Mouse (Mus musculus) frontal cortex, postnatal 25 days (tissue): ENCODE measurements around the gene Mier2.

ENCODE experiments used
- DNase-seq, 2 experiments: peaks; one replicate each; pipeline ENCODE4 v3.0.0; 2022; ENCODE audit warnings: low spot score in 2 of 2

The Mier2 gene

DNA sequence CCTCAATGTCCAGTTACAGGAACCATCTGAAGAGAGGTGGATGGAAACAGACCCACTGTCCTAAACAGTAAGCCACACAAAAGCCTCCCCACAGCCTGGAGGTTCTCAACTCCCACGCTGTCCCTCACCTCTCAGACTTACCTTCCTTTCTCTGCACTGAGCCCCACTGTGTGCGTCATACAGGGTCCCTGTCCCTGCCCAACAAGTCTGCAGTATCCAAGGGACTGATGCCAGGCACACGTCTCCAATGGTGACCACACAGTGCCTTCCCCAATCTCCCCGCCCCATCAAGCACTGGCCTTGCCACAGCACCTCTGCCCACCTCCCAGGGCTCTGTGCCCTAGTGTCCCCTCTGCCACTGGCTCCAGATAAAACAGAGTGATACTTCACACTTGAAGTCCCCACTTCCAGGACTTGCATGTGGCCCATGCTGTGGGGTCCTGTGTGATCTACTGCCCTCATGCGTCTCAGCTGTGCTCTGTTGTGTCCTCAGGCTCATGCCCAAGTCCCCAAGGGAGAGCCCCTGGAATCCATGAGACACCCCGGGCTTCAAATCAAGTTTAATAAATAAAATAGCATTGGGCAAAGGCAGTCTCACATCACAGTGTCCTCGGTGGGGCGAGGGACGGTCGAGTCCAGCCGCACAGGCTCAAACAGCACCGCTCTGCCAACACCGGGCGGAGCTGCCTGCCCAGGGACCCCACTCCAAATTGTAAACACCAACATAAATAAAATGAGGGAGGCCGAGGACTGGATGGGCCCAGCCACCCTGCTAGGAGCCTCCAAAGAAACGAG lies 15.1 kb downstream of the Mier2 start:
- no peak for DNase-seq

DNA sequence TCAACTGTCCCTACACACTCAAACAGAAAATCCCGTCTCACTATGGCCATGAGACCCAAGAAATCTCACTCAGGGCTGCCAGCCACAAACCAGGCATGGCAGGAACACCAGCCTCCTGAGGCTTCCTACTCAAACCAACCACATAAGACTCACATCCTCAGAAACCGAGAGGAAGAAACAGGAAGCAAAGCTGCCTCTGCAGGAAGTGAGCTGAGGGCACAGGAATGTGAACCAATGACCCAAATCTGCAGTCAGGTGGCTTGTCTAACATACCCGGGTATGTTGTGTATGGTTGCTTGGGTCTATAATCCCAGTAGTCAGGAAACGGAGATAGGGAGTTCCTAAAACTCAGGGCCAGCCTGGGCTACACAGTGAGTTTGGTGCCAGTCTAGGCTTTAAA lies 16.1 kb downstream of the Mier2 start:
- no peak for DNase-seq

DNA sequence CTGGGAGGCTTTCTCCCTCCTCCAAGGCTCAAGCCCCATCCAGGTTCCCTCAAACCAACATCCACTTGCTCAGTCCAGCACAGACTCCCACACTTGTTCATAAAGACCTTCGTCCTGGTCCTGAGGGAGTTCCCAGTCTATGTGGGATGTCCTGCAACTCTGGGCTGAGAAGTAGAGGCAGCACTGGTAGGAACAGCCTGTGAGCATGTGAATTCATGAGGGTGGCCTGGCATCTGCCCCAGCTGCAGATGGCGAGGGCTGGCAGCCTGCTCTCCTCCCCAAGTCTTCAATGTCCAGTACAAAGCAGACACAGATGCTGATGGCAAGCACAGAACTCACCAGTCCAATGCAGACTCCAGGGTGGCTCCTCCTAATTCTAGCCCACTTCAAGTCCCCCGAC lies 16.7 kb downstream of the Mier2 start:
- no peak for DNase-seq

DNA sequence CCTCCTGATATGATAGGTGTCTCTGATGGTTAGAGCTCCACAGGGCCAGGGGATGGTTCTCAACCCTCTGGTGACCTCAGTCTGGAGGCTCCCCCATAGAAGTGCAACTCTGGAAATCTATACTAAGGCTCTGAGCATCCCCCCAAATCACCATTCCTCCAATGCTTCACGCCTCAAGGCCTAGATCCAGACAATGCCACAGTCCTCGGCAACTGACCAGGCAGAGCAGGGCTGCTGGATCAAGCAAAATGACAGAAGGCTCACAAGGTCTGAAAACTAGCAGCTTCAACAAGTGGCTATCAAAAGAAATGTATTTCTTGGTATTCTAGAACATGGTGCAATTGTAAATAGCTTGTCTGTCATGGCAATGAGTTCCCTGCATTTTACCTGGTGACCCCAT lies 17.2 kb downstream of the Mier2 start:
- no peak for DNase-seq

DNA sequence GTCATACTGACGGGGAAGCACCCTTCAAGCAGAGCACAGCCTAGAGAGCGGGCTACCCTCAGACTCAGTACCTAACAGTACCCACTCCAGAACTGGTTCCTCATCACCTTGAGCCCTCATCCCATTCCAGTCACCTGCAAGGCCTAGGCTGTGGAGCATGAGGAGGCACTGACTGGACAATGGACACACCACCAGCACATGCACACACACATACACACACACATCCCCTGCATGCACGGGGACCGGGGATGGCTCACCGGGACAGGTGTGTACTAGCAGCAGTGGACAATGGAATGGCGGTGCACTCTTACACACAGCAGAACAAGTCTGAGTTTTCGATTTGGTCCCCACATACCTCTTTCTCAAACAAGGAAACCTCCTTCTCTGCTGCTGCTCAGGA lies 17.7 kb downstream of the Mier2 start:
- DNase-seq, result no peak

DNA sequence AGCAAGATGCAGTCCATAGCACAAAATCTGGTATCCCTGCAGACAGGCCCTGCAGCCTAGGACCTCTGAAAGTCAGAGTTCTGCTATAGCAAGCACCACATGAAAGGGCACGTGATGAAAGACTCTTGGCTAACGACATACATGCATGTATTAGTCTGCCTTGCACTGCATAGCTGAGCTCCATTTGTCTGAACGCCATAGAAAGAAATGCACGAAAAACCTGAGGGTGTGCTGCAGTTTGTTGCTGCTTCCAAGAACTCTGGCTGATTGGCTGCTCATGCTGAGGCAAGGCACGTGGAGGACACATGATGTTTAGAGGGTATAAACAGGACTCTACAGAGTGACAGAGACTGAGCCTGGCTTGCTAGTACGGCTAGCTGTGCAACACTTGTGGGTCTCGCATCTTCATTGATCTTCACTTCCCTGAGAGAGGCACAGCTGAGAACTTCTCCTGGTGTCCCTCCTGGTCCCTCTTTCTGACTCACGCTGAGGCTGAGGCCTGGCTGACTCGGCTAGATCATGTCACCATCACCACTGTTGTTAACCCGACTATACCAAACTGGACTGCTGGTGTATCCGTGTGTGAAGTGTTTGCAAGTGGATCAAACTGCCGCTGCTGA lies 18.4 kb downstream of the Mier2 start:
- DNase-seq, result no peak

DNA sequence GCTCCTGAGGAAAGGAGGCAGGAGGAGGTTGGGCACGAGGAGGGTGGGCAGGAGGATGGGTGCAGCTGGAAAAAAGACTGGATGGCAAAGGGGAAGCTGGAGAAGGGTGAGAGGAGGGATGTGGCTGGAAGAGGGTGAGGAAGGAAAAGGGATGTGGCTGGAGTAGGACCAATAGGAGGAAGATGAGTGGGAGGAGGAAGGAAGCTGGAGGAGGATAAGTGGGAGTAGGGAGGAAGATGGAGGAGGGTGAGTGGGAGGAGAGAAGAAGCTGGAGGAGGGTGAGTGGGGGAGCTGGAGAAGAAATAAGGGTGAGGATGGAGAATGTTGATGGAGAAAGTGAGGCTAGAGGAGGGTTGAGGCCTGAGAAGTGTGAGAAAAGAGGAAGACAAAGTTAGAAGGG lies 19.6 kb downstream of the Mier2 start:
- DNase-seq, result no peak

DNA sequence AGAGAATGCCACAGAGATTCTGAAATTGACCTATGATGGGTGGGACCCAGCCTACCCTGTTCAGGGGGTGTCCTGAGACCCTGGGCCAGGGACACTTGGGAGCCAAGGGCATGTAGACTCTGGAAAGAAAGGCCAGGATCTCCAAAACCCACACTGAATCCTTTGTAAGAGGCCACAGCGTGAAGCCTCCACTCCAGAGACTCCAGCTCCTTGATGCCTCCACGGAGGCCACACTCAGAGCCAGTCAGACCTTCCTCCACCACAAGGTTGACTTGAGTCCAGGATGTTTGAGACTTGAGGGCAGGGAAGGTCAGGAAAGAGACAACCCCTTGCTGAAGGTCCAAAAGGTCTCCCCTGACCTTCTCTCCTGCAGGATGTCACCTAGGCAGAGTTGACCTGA lies 20.6 kb downstream of the Mier2 start:
- peak in 1 of 2 experiments; percentile 3 for DNase-seq

DNA sequence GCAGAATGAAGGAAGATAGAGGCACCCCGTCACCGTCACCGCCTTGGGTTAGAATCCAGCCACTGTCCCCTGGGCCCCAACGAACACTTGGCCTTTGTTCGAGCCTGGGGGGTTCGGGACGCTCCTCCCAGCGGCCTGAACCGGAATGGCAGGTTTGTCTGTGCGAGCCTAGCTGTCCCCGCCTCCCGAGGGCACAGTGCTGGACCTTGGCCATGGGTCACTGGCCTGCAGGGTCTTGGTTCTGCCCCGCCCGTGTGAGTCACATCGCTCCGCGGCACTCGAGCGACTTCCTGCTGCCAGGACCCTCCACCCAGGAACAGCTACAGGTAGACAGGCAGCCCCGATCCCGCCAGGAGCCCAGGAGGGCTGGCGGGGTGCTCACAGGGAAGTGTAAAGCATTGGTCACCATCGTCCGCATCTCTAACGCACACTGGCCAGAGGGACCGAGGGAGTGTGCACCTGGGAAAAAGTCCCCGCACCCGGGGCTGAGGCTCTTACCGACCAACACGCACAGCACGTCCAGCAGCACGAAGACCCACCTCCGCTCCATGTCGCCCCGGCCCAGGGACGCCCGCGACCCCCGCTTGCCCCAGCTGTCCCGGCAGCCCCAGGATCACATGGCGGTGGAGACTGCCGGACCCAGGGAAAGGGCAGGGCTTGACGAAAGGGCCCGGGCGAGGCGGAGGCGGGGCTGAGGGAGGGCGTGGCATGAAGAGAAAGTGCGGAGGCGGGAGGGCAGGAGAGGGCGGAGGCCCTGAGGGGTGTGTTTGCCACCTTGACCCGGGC lies 21.7 kb downstream of the Mier2 start, which contains the start of gene Plpp2:
TSS of gene Plpp2 (minus strand) at position 671 of the 786 bp plus-strand sequence.
- peak; percentile 6 to 27 for DNase-seq

DNA sequence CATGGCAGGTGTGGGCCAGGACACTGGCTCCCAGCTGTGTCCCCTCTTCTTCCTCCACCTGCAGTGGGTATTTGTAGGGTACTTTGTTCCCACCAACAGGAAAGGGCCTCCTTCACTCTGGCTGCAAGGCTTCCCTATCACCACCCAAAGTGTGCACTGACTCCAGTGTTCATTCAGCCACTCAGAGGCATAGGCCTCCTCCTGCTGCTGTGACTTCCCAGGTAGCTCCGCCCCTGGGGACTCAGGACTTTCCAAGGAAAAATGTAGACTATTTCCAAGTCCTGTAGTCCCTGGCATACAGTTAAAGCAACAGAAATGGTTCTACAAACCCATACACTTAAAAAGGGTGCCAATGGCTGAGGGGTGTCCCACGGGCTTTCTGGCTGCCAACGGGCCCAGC lies 22.3 kb downstream of the Mier2 start:
- peak in 1 of 2 experiments; percentile 2 for DNase-seq

DNA sequence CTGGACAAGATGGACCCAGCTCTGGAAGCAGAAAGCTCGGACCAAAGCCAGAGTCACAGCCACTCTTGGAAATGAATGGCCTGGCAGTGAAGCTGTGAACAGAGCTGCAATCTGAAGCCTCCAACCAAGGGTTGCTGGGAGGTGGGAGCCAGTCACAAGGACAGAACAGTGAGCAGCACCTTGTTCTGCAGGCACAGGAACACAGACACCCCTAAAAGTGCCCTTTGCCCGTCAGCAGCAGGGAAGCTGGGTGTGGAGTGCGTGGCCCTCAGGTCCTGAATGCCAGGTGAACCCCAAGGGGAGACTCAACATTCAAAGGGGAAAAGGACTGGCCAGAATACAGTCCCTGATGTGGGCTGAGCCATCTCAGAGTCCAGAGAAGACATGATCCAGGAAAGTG lies 23.4 kb downstream of the Mier2 start:
- peak in 1 of 2 experiments; percentile 2 for DNase-seq

DNA sequence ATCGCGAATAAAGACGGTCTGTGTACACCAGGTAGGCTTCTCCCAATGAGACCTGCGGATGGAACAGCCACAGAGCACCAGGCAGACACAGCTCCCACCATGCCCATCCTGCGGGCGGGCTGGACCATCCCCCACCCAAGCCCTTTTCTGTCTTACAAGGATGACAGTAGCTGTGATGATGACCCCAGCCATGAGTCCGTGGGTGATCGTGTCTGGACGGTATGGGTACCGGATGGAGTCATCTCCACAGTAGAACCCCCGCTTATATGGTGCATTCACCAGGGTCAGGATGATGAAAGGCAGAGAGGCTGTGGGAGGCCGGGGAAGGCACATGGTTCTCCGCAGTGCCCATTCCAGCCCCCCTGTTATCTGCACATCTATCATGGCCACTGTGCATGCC lies 24.3 kb downstream of the Mier2 start:
- DNase-seq, result no peak

DNA sequence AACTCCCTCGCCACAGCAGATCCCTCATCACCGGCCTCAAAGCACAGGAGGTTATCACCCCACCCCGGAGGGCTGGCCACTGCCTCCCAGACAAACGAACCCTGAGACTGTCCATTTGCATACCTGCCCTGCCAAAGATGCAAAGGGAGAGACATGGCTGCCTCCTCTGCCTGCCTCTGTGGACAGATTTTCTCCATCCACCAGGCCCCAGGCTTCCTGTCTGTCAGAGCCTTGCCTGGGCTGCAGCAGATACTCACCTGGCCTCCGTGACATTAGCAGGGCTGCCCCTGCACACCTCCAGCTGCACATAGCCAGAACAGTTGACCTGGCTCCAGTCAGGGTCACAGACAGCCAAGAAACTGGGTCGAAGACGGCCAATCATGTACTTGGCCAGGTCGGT lies 24.8 kb downstream of the Mier2 start:
- peak in 1 of 2 experiments; percentile 3 for DNase-seq

DNA sequence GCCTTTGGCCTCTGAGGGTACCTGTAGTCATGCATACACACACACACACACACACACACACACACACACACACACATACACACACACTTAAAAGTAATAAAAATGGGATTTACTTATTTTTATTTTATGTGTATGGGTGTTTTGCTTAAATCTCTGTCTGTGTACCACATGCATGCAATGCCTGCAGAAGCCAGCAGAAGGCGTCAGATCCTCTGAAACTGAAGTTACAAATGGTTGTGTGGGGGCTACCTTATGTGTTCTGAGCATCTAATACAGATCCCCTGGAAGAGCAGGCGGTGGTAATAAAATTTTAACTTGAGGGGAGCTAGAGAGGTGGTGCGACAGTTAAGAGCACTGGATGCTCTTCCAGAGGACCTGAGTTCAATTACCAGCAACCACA lies 26.9 kb downstream of the Mier2 start:
- no peak for DNase-seq

DNA sequence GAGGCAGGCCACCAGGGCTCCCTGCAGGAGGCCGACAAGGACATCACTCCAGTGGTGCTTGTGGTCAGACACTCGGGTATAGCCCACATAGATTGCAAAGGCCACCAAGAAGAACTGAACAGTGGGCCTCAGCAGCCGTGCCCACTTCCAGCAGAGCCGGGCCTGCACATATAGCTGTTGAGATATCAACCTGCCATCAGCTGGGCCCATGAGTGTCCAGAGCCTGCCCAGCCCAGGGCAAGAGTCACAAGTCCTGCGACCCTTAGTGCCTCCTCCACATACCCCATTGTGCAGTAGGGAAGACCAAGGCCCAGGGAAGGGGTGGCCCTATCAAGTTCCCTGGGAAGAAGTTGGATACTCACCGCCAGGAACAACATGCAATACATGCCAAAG lies 27.6 kb downstream of the Mier2 start:
- DNase-seq, result no peak

DNA sequence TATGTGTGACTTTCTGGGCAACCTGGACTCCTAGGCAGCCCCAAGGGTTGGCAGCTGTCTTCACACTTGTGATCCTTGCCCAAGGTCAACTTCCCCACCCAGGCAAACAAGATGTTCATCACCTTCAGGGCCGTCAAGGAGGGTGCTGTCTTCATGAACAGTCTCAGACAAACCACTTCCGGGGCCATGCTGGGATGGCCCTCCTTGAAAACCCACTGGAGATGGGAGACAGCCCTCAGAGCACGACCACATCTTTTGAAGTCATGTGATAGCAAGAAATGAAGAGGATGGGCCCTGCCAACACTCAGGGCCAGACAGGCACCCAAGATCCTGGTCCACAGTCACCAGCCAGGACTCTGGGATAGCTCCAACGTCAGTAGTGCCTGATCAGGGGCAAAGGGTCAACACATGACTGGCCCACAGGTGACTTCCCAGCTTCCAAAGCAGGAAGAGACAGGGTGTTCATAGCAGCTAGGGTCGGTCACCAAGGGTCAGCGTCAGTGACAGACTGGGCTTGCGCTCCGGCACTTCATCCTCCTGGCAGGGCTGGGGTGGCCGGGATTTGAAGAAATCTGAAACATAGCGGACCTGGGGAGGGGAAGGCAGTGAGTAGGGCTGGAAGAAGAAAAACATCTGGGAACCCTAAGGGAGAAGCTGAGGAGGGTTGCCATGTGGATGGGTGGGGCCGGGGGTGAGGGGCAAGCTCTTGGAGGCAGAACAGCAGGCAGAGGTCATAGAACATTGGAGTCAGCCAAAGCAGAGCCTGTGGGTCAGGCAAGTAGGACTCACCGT lies 28.1 kb downstream of the Mier2 start:
- DNase-seq, result no peak

DNA sequence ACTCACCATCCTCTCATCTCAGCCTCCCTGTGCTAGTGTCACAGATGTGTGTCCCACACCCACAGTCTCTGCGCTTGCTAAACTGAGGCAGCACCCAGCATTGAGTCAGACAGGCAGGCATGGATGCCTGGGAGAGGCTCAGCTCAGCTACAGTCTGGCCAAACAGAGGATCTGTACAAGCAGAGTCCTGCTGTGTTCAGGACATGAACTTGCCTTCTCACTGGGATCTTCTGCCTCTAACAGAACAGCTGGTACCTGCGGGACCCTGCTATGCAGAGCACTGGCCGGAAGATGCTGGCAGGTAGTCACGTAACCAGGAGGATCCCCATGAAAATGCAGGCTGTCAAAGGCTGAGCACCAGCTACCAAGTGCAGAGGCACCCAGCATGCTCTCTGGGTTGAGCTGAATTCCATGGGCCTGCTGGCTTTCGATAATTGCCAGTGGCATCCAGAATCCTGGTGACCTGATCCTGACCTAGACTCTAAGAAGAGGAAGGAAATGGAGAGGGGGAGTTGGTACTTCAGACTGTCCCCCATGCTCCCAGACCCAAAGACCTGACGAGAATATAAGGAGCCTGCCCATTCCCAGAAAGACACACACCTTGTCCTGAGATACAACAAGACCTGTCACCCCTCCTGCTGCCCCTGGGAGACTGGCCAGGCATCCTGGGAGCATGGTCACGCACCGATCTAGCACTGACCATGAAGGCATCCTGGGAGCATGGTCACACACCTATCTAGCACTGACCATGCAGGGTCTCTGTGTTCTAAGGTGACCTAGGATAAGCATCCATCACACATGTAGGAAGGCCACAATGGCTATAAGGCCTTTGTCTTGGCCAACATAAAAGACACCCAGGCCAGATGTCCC lies 29.3 kb downstream of the Mier2 start:
- DNase-seq, result no peak

DNA sequence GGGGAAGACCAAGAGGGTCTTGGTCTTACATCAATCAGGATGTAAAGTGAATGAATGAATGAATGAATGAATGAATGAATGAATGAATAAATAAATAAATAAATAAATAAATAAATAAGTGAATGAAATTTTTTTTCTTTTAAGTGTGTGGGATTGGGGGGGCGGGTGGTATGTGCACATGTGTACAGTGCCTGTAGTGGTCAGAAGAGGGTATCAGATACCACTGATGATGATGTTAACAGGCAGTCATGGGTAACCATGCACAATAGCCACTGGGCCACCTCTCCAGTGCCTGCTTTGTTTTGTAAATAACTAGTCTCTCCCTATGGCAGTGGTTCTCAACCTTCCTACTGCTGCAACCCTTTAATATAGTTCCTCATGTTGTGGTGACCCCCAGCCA lies 30.6 kb downstream of the Mier2 start:
- DNase-seq, result no peak

DNA sequence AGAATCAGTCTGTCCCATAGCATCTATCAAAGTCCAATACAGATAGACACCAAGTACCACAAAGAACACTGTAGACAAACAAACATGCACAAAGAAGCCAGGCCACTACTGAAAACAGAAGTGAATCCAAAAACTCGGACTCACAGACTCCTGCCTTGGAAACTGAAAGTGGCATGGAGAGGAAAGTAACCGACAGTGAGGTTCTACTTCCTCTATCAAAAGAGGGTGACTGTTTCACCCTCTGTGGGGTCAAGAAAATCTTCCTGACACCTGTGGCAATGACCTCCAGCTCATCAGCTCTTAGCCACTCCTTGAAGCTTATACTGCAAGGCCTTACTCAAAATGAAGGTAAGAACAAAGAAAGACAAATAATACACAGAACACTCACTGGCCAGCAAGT lies 48.3 kb downstream of the Mier2 start:
- DNase-seq, result no peak

DNA sequence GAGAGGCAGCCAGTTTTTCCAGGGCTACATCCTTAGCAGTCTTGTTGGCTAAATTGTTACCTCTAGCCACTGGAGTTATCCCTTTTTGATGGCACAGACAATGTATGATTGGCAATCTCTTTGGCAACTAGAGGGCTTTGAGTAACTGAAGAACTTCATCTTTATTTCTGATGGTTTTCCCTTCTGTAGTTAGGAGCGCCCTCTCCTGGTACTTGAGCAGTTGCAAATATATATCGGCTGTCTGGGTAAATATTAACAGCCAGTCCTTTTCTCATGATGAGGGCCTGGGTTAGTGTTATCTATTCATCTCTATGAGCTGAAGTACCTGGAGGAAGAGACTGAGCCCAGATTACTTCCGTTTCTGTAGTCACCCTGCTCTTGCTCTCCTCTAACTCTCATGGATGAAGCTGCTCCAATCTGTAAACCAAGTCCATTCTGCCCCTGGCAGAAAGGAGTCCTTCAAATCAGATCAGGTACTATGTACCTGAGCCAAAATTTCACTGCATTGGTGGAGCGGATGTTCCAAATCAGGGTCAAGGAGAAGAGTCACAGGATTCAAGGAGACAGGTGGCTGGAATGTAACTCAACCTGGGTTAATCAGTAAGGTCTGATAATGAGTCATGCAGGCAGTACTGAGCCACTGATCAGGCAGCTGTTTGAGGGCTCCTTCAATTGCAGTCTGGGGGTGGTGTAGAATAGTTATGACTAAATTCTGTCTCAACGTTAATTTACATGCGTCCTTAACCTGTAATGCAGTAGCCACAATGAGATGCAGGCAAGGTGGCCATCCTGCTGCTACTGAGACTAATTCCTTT lies 52.0 kb downstream of the Mier2 start:
- DNase-seq, result no peak
